Mouse (Mus musculus): ENCODE data around the gene Slc25a35.

- TF ChIP-seq POLR2A (IDR thresholded peaks at IDR 0.05; ENCODE audit: low read depth, low read length) = no peak; the same call in 1 of the 2 replicates
- TF ChIP-seq CTCF (IDR thresholded peaks at IDR 0.05; ENCODE audit: borderline replicate concordance, insufficient read depth, low read length) = no peak
Measured at GRCm38 (mm10) chr11:69016755-69017154, 48.8 kb downstream of the Slc25a35 start.
